Mouse (Mus musculus) gastrocnemius, adult 18-20 months (tissue): Measurements from ENCODE around the gene Gm3239. TPM values are rescaled to one million over a fixed set of nuclear protein-coding genes. Genes with fewer than 3 reads are reported as not detected.
"Not testable (repeated sequence)": the region's sequence is repeated elsewhere in the genome, so short reads cannot be mapped to it uniquely, and the experiment has no call there.

Experiments
- DNase-seq: peaks from one replicate; pipeline ENCODE4 v3.0.0; 2021; ENCODE audit warnings: low spot score
- long read RNA-seq, 2 experiments: library from polyadenylated mRNA; stranded (forward); transcript quantifications; one replicate each; pipeline ENCODE4 v2.0.0; 2021
- total RNA-seq, 2 experiments: library from RNA; stranded (reverse); gene quantifications; 2 replicates each; pipeline ENCODE4 v1.2.3; 2021

The Gm3239 gene
- not detected for total RNA-seq
- long read RNA-seq, experiment 1 = 0 reads
- long read RNA-seq, experiment 2 = 0 reads

GRCm38 (mm10) chr14:4663892-4664291 lies at the start of gene Gm3239:
Gene Gm3239 (plus strand): TSS chr14:4664192.
- DNase-seq = not testable (repeated sequence)

- not testable (repeated sequence) for DNase-seq
Measured at GRCm38 (mm10) chr14:4632052-4632451, 31.9 kb upstream of the Gm3239 start, which contains the start of gene Gm8159. Gene Gm8159 (plus strand): TSS chr14:4632352.

- not testable (repeated sequence) for DNase-seq
Measured at GRCm38 (mm10) chr14:4649309-4649708, 14.7 kb upstream of the Gm3239 start.

GRCm38 (mm10) chr14:4650324-4650723 lies 13.7 kb upstream of the Gm3239 start:
- DNase-seq = not testable (repeated sequence)

- not testable (repeated sequence) for DNase-seq
Measured at GRCm38 (mm10) chr14:4708938-4709337, 44.9 kb downstream of the Gm3239 start, which contains the start of gene Gm7876. Gene Gm7876 (plus strand): TSS chr14:4709238.

Other genes with a start within 250 kb of the Gm3239 start
- gene Gm3164, start 248.7 kb upstream of the Gm3239 start, total RNA-seq = under 1 TPM in 1 of 2 experiments, not detected in 1; 0.17 TPM
- not detected for gene Gm3173, start 233.2 kb upstream of the Gm3239 start, total RNA-seq
- gene Gm3182, start 182.4 kb upstream of the Gm3239 start, total RNA-seq = not detected
- not detected for gene Gm3047, start 108.8 kb upstream of the Gm3239 start, total RNA-seq
- gene Gm8159, start 31.8 kb upstream of the Gm3239 start, total RNA-seq = not detected
- not detected for gene Gm7876, start 45.0 kb downstream of the Gm3239 start, total RNA-seq
- gene Gm3252, start 62.6 kb downstream of the Gm3239 start, total RNA-seq = under 1 TPM in 1 of 2 experiments, not detected in 1; 0.12 TPM
- gene Gm9602, start 112.1 kb downstream of the Gm3239 start, total RNA-seq = not detected
- not detected for gene Gm3269, start 173.9 kb downstream of the Gm3239 start, total RNA-seq
- gene Gm3264, start 191.4 kb downstream of the Gm3239 start, total RNA-seq = not detected
- gene Gm3278, start 228.2 kb downstream of the Gm3239 start, total RNA-seq = not detected